Mouse (Mus musculus) hindbrain, embryonic 12.5 days (tissue): ENCODE data around the gene Skp2. TPM values are rescaled to one million over a fixed set of nuclear protein-coding genes. Genes with fewer than 3 reads are reported as not detected.

Source experiments
- ATAC-seq: fragments of 200-750 bp; cut with Nextera tagmentation; 2 replicates; pipeline ENCODE4 v1.8.0; 2017; ENCODE audit warnings: moderate TSS enrichment; ENCODE audit not compliant: low FRiP score
- H3K27ac ChIP-seq: fragments of 300-500 bp; sonication (generic); 2 replicates; pipeline ENCODE4 v1.5.1; 2016; ENCODE audit warnings: mild to moderate bottlenecking
- H3K27me3 ChIP-seq: fragments of 300-500 bp; sonication (generic); 2 replicates; pipeline ENCODE4 v1.6.1; 2016; ENCODE audit warnings: mild to moderate bottlenecking
- H3K36me3 ChIP-seq: fragments of 300-500 bp; sonication (generic); 2 replicates; pipeline ENCODE4 v1.6.1; 2016; ENCODE audit warnings: mild to moderate bottlenecking
- H3K4me1 ChIP-seq: fragments of 300-500 bp; sonication (generic); 2 replicates; pipeline ENCODE4 v1.6.1; 2016
- H3K4me2 ChIP-seq: fragments of 300-500 bp; sonication (generic); replicated peaks from 2 replicates; pipeline ENCODE4 v1.6.1; 2016; ENCODE audit warnings: mild to moderate bottlenecking
- H3K4me3 ChIP-seq: fragments of 300-500 bp; sonication (generic); 2 replicates; pipeline ENCODE4 v1.5.1; 2016; ENCODE audit warnings: mild to moderate bottlenecking
- H3K9ac ChIP-seq: fragments of 300-500 bp; sonication (generic); 2 replicates; pipeline ENCODE4 v1.6.1; 2016; ENCODE audit warnings: mild to moderate bottlenecking, moderate library complexity
- H3K9me3 ChIP-seq: fragments of 300-500 bp; sonication (generic); replicated peaks from 2 replicates; pipeline ENCODE4 v1.6.1; 2016; ENCODE audit warnings: mild to moderate bottlenecking
- WGBS: fragments of 180-500 bp; shearing (Covaris S2); methylation state at CpG from one replicate; pipeline ENCODE4 v1.1.7; 2016; 5-methylcytosine and 5-hydroxymethylcytosine counted together
- polyA plus RNA-seq: library from polyadenylated mRNA; unstranded; fragments of >200 nt; fragmentation: Nextera tagmentation; extraction: Ambion mirVana; gene quantifications from 2 replicates; pipeline ENCODE4 v1.2.1, GENCODE M21; 2016

Skp2 gene
- polyA plus RNA-seq, 1 experiment from 2014 or later = 71.7 TPM

- Histone ChIP-seq H3K27me3 (no peaks in the 10 kb centered on the region), H3K4me1 (0 out of 2 replicates have a peak, but pooled peaks cover 2% of the 10 kb centered on the region), H3K36me3 (no peaks in the 10 kb centered on the region), H3K4me2 (no peak overlapping the region), H3K9ac (no peak overlapping the region), H3K27ac (no peak overlapping the region), H3K4me3 (no peak overlapping the region), H3K9me3 (no peaks in the 10 kb centered on the region)
- ATAC-seq = peak; percentile 63; the same call in 1 of the 2 replicates
- WGBS = 44% methylated on average over 11 of the region's 11 CpGs
Observed at GRCm38 (mm10) chr15:9086813-9087212, 68.4 kb downstream of the Skp2 start.

GRCm38 (mm10) chr15:9082753-9083152, 72.5 kb downstream of the Skp2 start:
- H3K36me3 ChIP-seq = no peaks in the 10 kb centered on the region
- H3K4me3 ChIP-seq = no peak overlapping the region
- H3K9me3 ChIP-seq = no peaks in the 10 kb centered on the region
- peaks cover 7% of the 10 kb centered on the region for H3K4me1 ChIP-seq
- no peak overlapping the region for H3K9ac ChIP-seq
- no peak overlapping the region for H3K27ac ChIP-seq
- no peak for ATAC-seq
- H3K4me2 ChIP-seq = no peak overlapping the region
- WGBS = 87% methylated on average over 9 of the region's 9 CpGs
- no peaks in the 10 kb centered on the region for H3K27me3 ChIP-seq

GRCm38 (mm10) chr15:9081294-9081693, 73.9 kb downstream of the Skp2 start:
- H3K27ac ChIP-seq = no peak overlapping the region
- no peaks in the 10 kb centered on the region for H3K27me3 ChIP-seq
- H3K9me3 ChIP-seq = no peaks in the 10 kb centered on the region
- H3K4me1 ChIP-seq = peaks cover 7% of the 10 kb centered on the region
- H3K9ac ChIP-seq = no peak overlapping the region
- no peaks in the 10 kb centered on the region for H3K36me3 ChIP-seq
- H3K4me2 ChIP-seq = no peak overlapping the region
- no peak overlapping the region for H3K4me3 ChIP-seq
- 89% methylated on average over 3 of the region's 3 CpGs for WGBS
- ATAC-seq = no peak

- WGBS = 76% methylated on average over 4 of the region's 4 CpGs
- ATAC-seq = no peak
- peaks cover 10% of the 10 kb centered on the region for H3K4me1 ChIP-seq
- no peak overlapping the region for H3K4me3 ChIP-seq
- no peak overlapping the region for H3K9ac ChIP-seq
- H3K36me3 ChIP-seq = no peaks in the 10 kb centered on the region
- no peak overlapping the region for H3K4me2 ChIP-seq
- no peak overlapping the region for H3K27ac ChIP-seq
- no peaks in the 10 kb centered on the region for H3K27me3 ChIP-seq
- no peaks in the 10 kb centered on the region for H3K9me3 ChIP-seq
Observed at GRCm38 (mm10) chr15:9080206-9080605, 75.0 kb downstream of the Skp2 start.

GRCm38 (mm10) chr15:9079626-9080025, 75.6 kb downstream of the Skp2 start:
- Histone ChIP-seq H3K4me1 (peaks cover 16% of the 10 kb centered on the region), H3K27ac (no peak overlapping the region), H3K9ac (no peak overlapping the region), H3K27me3 (no peaks in the 10 kb centered on the region), H3K9me3 (no peaks in the 10 kb centered on the region), H3K4me2 (no peak overlapping the region), H3K36me3 (no peaks in the 10 kb centered on the region), H3K4me3 (no peak overlapping the region)
- no peak for ATAC-seq
- 50% methylated on average over 5 of the region's 5 CpGs for WGBS

GRCm38 (mm10) chr15:9078481-9079300, 76.5 kb downstream of the Skp2 start:
- ATAC-seq = no peak

GRCm38 (mm10) chr15:9075608-9076200, 79.5 kb downstream of the Skp2 start:
- no peak overlapping the region for H3K9ac ChIP-seq
- no peak overlapping the region for H3K4me3 ChIP-seq
- H3K4me2 ChIP-seq = no peak overlapping the region
- H3K27ac ChIP-seq = no peak overlapping the region
- peaks cover 37% of the 10 kb centered on the region for H3K4me1 ChIP-seq
- ATAC-seq = no peak
- no peaks in the 10 kb centered on the region for H3K27me3 ChIP-seq
- H3K36me3 ChIP-seq = no peaks in the 10 kb centered on the region
- WGBS = 79% methylated on average over 14 of the region's 14 CpGs
- H3K9me3 ChIP-seq = no peaks in the 10 kb centered on the region

More at GRCm38 (mm10) chr15:9078481-9079300, 76.5 kb downstream of the Skp2 start:
- Histone ChIP-seq H3K9me3 (no peaks in the 10 kb centered on the region), H3K4me2 (no peak overlapping the region), H3K36me3 (no peaks in the 10 kb centered on the region), H3K9ac (no peak overlapping the region), H3K27ac (no peak overlapping the region), H3K4me3 (no peak overlapping the region), H3K4me1 (peaks cover 22% of the 10 kb centered on the region), H3K27me3 (no peaks in the 10 kb centered on the region)
- WGBS = 74% methylated on average over 12 of the region's 12 CpGs

GRCm38 (mm10) chr15:9074671-9075070, 80.6 kb downstream of the Skp2 start:
- Histone ChIP-seq H3K9ac (no peak overlapping the region), H3K27me3 (no peaks in the 10 kb centered on the region), H3K9me3 (no peaks in the 10 kb centered on the region), H3K36me3 (no peaks in the 10 kb centered on the region), H3K4me1 (peaks cover 46% of the 10 kb centered on the region), H3K27ac (no peak overlapping the region), H3K4me3 (no peak overlapping the region), H3K4me2 (0 out of 2 replicates have a peak overlapping the region, but pooled peaks have one; percentile 11)
- ATAC-seq = no peak
- 16% methylated on average over 4 of the region's 4 CpGs for WGBS

- WGBS = 43% methylated on average over 2 of the region's 2 CpGs
- ATAC-seq = no peak
- Histone ChIP-seq H3K9me3 (no peaks in the 10 kb centered on the region), H3K36me3 (no peaks in the 10 kb centered on the region), H3K4me1 (peaks cover 43% of the 10 kb centered on the region), H3K4me2 (no peak overlapping the region), H3K4me3 (no peak overlapping the region), H3K27ac (no peak overlapping the region), H3K9ac (no peak overlapping the region), H3K27me3 (no peaks in the 10 kb centered on the region)
Observed at GRCm38 (mm10) chr15:9074139-9074538, 81.1 kb downstream of the Skp2 start.

GRCm38 (mm10) chr15:9073684-9074083, 81.5 kb downstream of the Skp2 start:
- ATAC-seq = no peak
- Histone ChIP-seq H3K27ac (no peak overlapping the region), H3K9ac (no peak overlapping the region), H3K9me3 (no peaks in the 10 kb centered on the region), H3K36me3 (no peaks in the 10 kb centered on the region), H3K4me3 (0 out of 2 replicates have a peak overlapping the region, but pooled peaks have one; percentile 86), H3K27me3 (no peaks in the 10 kb centered on the region), H3K4me1 (peaks cover 39% of the 10 kb centered on the region), H3K4me2 (peak overlapping the region; percentile 84)
- WGBS = 83% methylated on average over 5 of the region's 5 CpGs

GRCm38 (mm10) chr15:9073067-9073608, 82.1 kb downstream of the Skp2 start:
- no peak overlapping the region for H3K9ac ChIP-seq

GRCm38 (mm10) chr15:9072630-9073029, 82.6 kb downstream of the Skp2 start:
- Histone ChIP-seq H3K27ac (no peak overlapping the region), H3K9ac (peak overlapping the region; percentile 94), H3K36me3 (no peaks in the 10 kb centered on the region), H3K27me3 (no peaks in the 10 kb centered on the region), H3K4me1 (peaks cover 39% of the 10 kb centered on the region), H3K9me3 (no peaks in the 10 kb centered on the region), H3K4me3 (peak overlapping the region; percentile 86), H3K4me2 (peak overlapping the region; percentile 84)
- 34% methylated on average over 5 of the region's 5 CpGs for WGBS
- no peak for ATAC-seq

More at GRCm38 (mm10) chr15:9073067-9073608, 82.1 kb downstream of the Skp2 start:
- Histone ChIP-seq H3K27ac (no peak overlapping the region), H3K27me3 (no peaks in the 10 kb centered on the region), H3K36me3 (no peaks in the 10 kb centered on the region), H3K4me3 (peak overlapping the region; percentile 86), H3K4me2 (peak overlapping the region; percentile 84), H3K9me3 (no peaks in the 10 kb centered on the region), H3K4me1 (peaks cover 39% of the 10 kb centered on the region)
- ATAC-seq = no peak
- 56% methylated on average over 12 of the region's 12 CpGs for WGBS
